ENCODE assay signal across 8 mouse cellular contexts in genomic region chr7:132213460-132213859, GRCm38 (mm10). TPM values are rescaled to one million over a fixed set of nuclear protein-coding genes. Genes with fewer than 3 reads are reported as not detected.
A peak's percentile ranks its signal among the peaks of the same experiment; 100 is the strongest.
DNase-seq lines count a peak whose midpoint lies in the region; ATAC-seq and TF ChIP-seq lines count a peak whose summit lies in the region.

No protein-coding gene starts in this region.

- WGBS in kidney, embryonic 14.5 days = 9% methylated on average over 8 of the region's 8 CpGs
- 8% methylated on average over 8 of the region's 8 CpGs for WGBS in embryonic facial prominence, embryonic 10.5 days
- WGBS in heart, postnatal 0 days = 3% methylated on average over 8 of the region's 8 CpGs
- WGBS in midbrain, embryonic 12.5 days = 7% methylated on average over 8 of the region's 8 CpGs

- no peaks in the 10 kb centered on the region for H3K27me3 ChIP-seq in kidney, embryonic 14.5 days (ENCODE audit: control insufficient read depth, insufficient read depth, low read length)
- H3K27me3 ChIP-seq in embryonic facial prominence, embryonic 10.5 days (replicated peaks; ENCODE audit: low read depth, poor library complexity, severe bottlenecking) = no peaks in the 10 kb centered on the region; the same call in 1 of the 2 replicates
- 0 out of 2 replicates have a peak, but pooled peaks cover 4% of the 10 kb centered on the region for H3K27me3 ChIP-seq in heart, postnatal 0 days (ENCODE audit: control insufficient read depth, insufficient read depth, low read length)
- no peaks in the 10 kb centered on the region; the same call in 1 of the 2 replicates for H3K27me3 ChIP-seq in midbrain, embryonic 12.5 days

- ATAC-seq in kidney, embryonic 14.5 days (ENCODE audit: low FRiP score, low TSS enrichment) = no peak
- no peak; the same call in 1 of the 2 replicates for ATAC-seq in heart, postnatal 0 days (ENCODE audit: insufficient read depth, low read depth)
- 0 out of 2 replicates have a peak, but pooled peaks have one; percentile 30 for ATAC-seq in midbrain, embryonic 12.5 days (ENCODE audit: low FRiP score, low read depth)

- H3K4me3 ChIP-seq in kidney, embryonic 14.5 days (ENCODE audit: low read length) = no peak overlapping the region
- no peak overlapping the region for H3K4me3 ChIP-seq in embryonic facial prominence, embryonic 10.5 days
- no peak overlapping the region for H3K4me3 ChIP-seq in heart, postnatal 0 days (ENCODE audit: low read depth, low read length)
- no peak overlapping the region for H3K4me3 ChIP-seq in midbrain, embryonic 12.5 days

- H3K4me1 ChIP-seq in kidney, embryonic 14.5 days (ENCODE audit: control insufficient read depth, insufficient read depth, low read length) = no peaks in the 10 kb centered on the region
- H3K4me1 ChIP-seq in embryonic facial prominence, embryonic 10.5 days = peaks cover 11% of the 10 kb centered on the region; the same call in 1 of the 2 replicates
- H3K4me1 ChIP-seq in heart, postnatal 0 days (ENCODE audit: control insufficient read depth, insufficient read depth) = no peaks in the 10 kb centered on the region
- H3K4me1 ChIP-seq in midbrain, embryonic 12.5 days = 0 out of 2 replicates have a peak, but pooled peaks cover 10% of the 10 kb centered on the region

- no peak overlapping the region for H3K9ac ChIP-seq in kidney, embryonic 14.5 days (ENCODE audit: low read depth, low read length)
- H3K9ac ChIP-seq in heart, postnatal 0 days (replicated peaks; ENCODE audit: low read depth, low read length) = no peak overlapping the region
- H3K9ac ChIP-seq in midbrain, embryonic 12.5 days (replicated peaks) = no peak overlapping the region

- peak; percentile 62 for DNase-seq in kidney, adult 9 months
- DNase-seq in adrenal gland, postnatal 10 days = peak; percentile 84
- DNase-seq in embryonic facial prominence, embryonic 10.5 days (ENCODE audit: low spot score) = peak; percentile 84
- peak; percentile 53 for DNase-seq in heart, postnatal 0 days (ENCODE audit: low spot score)
- peak; percentile 75 to 80 for DNase-seq in layer of hippocampus, postnatal 36 days
- peak; percentile 54 for DNase-seq in urinary bladder, adult 2 months (ENCODE audit: low spot score)

- H3K27ac ChIP-seq in kidney, embryonic 14.5 days (ENCODE audit: low read depth, low read length) = no peak overlapping the region
- no peak overlapping the region for H3K27ac ChIP-seq in embryonic facial prominence, embryonic 10.5 days (replicated peaks)
- H3K27ac ChIP-seq in heart, postnatal 0 days (ENCODE audit: low read depth) = no peak overlapping the region
- H3K27ac ChIP-seq in midbrain, embryonic 12.5 days (replicated peaks) = no peak overlapping the region

- no peak overlapping the region for H3K4me2 ChIP-seq in kidney, embryonic 14.5 days (replicated peaks; ENCODE audit: low read depth, low read length)
- H3K4me2 ChIP-seq in heart, postnatal 0 days (ENCODE audit: low read depth, low read length) = no peak overlapping the region
- no peak overlapping the region for H3K4me2 ChIP-seq in midbrain, embryonic 12.5 days (replicated peaks)

- H3K9me3 ChIP-seq in kidney, embryonic 14.5 days (ENCODE audit: control insufficient read depth, low read length) = no peaks in the 10 kb centered on the region
- no peaks in the 10 kb centered on the region for H3K9me3 ChIP-seq in embryonic facial prominence, embryonic 10.5 days
- H3K9me3 ChIP-seq in heart, postnatal 0 days (replicated peaks; ENCODE audit: control insufficient read depth, low read length) = no peaks in the 10 kb centered on the region
- H3K9me3 ChIP-seq in midbrain, embryonic 12.5 days = no peaks in the 10 kb centered on the region

- H3K36me3 ChIP-seq in kidney, embryonic 14.5 days (ENCODE audit: control insufficient read depth, insufficient read depth, low read length) = no peaks in the 10 kb centered on the region
- no peaks in the 10 kb centered on the region for H3K36me3 ChIP-seq in embryonic facial prominence, embryonic 10.5 days (replicated peaks)
- no peaks in the 10 kb centered on the region for H3K36me3 ChIP-seq in heart, postnatal 0 days (replicated peaks; ENCODE audit: control insufficient read depth, insufficient read depth, low read length)
- H3K36me3 ChIP-seq in midbrain, embryonic 12.5 days = no peaks in the 10 kb centered on the region

- TF ChIP-seq EP300 in heart, postnatal 0 days (IDR thresholded peaks at IDR 0.05; ENCODE audit: low read depth) = no peak

- TF ChIP-seq CTCF in heart, postnatal 0 days (IDR thresholded peaks at IDR 0.05; ENCODE audit: low read depth) = peak; percentile 88

RNA-seq across cellular contexts. Expression of gene Cpxm2, which starts 58.9 kb away (rescaled TPM):
- polyA plus RNA-seq in kidney, embryonic 14.5 days (2014; fragmentation: Nextera tagmentation; extraction: Ambion mirVana) = 0.60 and 1.6 TPM in 2 replicates
- 1 to 10 TPM; 2.8 to 3.2 TPM for total RNA-seq in adrenal gland, postnatal 10 days (2021)
- 0.91 and 2.5 TPM in 2 replicates for polyA plus RNA-seq in embryonic facial prominence, embryonic 10.5 days (2016; fragmentation: Nextera tagmentation; extraction: Ambion mirVana)
- total RNA-seq in heart, postnatal 0 days (2014; rRNA removed; ENCODE audit: low replicate concordance) = 1.1 and 1.5 TPM in 2 replicates
- polyA plus RNA-seq in heart, postnatal 0 days (2015; fragmentation: Nextera tagmentation; extraction: Ambion mirVana) = 0.37 TPM in 2 replicates
- 1 to 10 TPM; 1.7 to 3.3 TPM for total RNA-seq in layer of hippocampus, postnatal 36 days (2021)
- 1.8 and 4.3 TPM in 2 replicates for polyA plus RNA-seq in midbrain, embryonic 12.5 days (2016; fragmentation: Nextera tagmentation; extraction: Ambion mirVana)
- polyA plus RNA-seq in urinary bladder, adult 2 months (2012; rRNA removed) = 30.3 and 50.0 TPM in 2 replicates
